Mouse (Mus musculus) heart, adult 8-10 months (tissue): ENCODE results near the gene Gm43302. TPM values are rescaled to one million over a fixed set of nuclear protein-coding genes. Genes with fewer than 3 reads are reported as not detected.
"Not testable (repeated sequence)": the region's sequence is repeated elsewhere in the genome, so short reads cannot be mapped to it uniquely, and the experiment has no call there.

Experiments used
- DNase-seq: peaks from one replicate; pipeline ENCODE4 v3.0.0; 2022; ENCODE audit warnings: low spot score
- total RNA-seq, 4 experiments: library from RNA; stranded (reverse); gene quantifications; 2 replicates each; pipeline ENCODE4 v1.2.4; 2022

Gene Gm43302
- total RNA-seq, 4 experiments from 2014 or later = 0.31 to 3.6 (median 0.71) TPM; not detected in 1

DNA sequence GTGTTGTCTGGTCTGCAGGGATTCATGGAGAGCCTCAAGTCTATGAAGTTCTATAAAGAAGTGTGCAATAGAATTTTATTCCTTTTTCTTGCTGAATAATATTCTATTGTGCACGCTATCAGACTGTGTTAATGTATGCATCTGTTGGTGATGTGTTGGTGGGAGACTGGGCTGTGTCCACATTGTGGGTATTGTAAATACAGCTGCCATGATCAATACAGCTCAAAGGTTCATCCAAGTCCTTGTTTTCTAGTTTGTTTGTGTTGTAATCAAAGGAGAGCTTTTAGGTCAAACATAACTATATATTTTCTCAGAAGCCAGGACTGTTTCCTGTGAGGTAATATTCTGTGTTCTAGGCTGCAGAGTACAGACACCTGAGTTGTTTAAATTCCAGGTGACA is 94.3 kb downstream of the Gm43302 start:
- not testable (repeated sequence) for DNase-seq

DNA sequence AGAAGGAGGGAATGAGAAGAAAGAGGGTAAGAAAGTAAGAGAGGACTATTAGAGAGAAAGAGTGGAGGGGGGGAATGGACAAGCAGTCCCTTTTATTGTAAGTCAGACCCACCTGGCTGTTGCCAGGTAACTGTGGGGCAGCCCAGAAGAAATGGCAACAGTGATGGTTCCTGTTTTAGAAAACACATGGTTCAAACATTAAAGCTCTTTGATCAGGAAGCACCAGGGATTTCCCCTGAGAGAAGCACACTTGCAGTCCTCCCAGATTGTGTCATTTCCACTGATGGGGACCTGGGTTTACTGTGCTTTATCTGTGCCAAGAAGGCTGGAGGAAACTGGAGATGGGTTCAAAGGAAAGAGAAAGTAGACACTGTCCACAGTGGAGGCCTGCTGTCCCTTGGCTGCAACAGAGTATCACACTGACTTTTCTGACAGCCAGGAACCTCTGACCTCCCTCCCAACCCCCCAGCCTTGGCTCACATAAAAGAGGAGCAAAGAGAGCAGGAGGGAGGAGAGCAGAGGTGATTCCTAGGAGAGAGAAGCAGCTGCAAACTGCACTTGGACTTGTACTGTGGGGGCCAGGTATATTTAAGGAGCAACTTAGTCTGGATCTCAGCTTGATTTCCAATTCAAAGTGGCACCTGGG is 95.5 kb downstream of the Gm43302 start:
- DNase-seq = not testable (repeated sequence)

DNA sequence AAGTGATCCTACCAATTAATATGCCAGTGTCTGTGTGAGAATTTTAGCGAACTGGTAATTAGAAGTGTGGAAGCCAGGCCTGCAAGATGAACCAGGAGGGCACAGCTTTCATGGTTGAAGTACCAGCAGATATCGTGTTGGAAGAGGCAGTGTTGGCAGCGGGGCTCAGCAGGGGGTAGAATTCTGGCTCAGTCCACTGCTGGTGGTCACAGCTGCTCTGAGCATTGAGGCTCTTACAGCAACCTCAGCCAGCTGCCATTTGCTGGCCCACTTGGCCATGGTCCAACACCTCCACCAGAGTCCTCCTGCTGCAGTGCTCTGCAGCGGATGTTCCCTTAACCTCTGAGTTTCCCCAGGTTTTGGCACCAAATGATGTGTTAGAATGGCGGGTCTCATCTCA is 97.2 kb downstream of the Gm43302 start:
- not testable (repeated sequence) for DNase-seq

- DNase-seq = not testable (repeated sequence)
Observed at GRCm38 (mm10) chr5:105192536-105192935, 101.0 kb downstream of the Gm43302 start.

DNA sequence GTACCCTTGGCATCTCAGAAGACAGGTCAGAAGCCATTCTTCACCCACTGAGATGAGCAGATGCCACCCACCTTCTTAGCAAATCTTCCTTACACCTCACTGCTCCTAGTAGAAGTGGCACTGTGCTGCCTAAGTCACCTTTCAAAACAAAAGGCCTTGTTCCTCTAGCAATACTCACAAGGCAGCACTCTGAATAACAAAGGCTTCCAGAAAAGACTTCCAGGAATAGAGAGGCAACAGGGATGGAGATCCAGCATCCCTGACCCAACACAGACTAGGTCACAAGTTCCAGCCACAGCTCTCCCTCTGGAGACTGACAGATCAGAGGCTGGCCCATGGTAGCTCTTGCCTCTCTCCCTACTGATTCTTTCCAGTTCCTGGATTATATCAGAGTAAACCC is 112.0 kb downstream of the Gm43302 start:
- no peak for DNase-seq

Other genes with a start within 250 kb of the Gm43302 start
- 1 to 10 TPM; 6.5 to 9.4 (median 7.4) TPM for gene Gbp9, start 154.2 kb downstream of the Gm43302 start, total RNA-seq
- gene Gbp8, start 154.2 kb downstream of the Gm43302 start, total RNA-seq = under 1 TPM in 3 of 4 experiments, not detected in 1; 0.23 to 0.72 (median 0.47) TPM
- gene Gbp4, start 154.1 kb downstream of the Gm43302 start, total RNA-seq = 1 to 10 TPM; 4.1 to 6.9 (median 5.7) TPM
- gene Gbp10, start 54.2 kb downstream of the Gm43302 start, total RNA-seq = 1 to 10 TPM in 2 of 4 experiments, under 1 TPM in 2; 0.22 to 3.6 (median 0.87) TPM
- gene Gbp6, start within 50 bp of the Gm43302 start, total RNA-seq = 10 to 100 TPM in 3 of 4 experiments, 1 to 10 TPM in 1; 8.9 to 41.6 (median 17.9) TPM
- gene Lrrc8b, start 122.1 kb upstream of the Gm43302 start, total RNA-seq = 1 to 10 TPM; 3.9 to 5.6 (median 4.2) TPM
- 10 to 100 TPM; 15.3 to 24.9 (median 23.1) TPM for gene Lrrc8c, start 225.7 kb upstream of the Gm43302 start, total RNA-seq